Mouse (Mus musculus) liver, embryonic 14 days (tissue): ENCODE measurements around the gene Def6. TPM values are rescaled to one million over a fixed set of nuclear protein-coding genes. Genes with fewer than 3 reads are reported as not detected.

Source experiments
- polyA plus RNA-seq: library from polyadenylated mRNA; depleted of rRNA; stranded (reverse); fragments of >200 nt; gene quantifications from 2 replicates; pipeline ENCODE4 v1.2.3, GENCODE M21; 2012; rRNA removed

Gene Def6
- polyA plus RNA-seq = 11.7 and 11.8 TPM in 2 replicates

DNA sequence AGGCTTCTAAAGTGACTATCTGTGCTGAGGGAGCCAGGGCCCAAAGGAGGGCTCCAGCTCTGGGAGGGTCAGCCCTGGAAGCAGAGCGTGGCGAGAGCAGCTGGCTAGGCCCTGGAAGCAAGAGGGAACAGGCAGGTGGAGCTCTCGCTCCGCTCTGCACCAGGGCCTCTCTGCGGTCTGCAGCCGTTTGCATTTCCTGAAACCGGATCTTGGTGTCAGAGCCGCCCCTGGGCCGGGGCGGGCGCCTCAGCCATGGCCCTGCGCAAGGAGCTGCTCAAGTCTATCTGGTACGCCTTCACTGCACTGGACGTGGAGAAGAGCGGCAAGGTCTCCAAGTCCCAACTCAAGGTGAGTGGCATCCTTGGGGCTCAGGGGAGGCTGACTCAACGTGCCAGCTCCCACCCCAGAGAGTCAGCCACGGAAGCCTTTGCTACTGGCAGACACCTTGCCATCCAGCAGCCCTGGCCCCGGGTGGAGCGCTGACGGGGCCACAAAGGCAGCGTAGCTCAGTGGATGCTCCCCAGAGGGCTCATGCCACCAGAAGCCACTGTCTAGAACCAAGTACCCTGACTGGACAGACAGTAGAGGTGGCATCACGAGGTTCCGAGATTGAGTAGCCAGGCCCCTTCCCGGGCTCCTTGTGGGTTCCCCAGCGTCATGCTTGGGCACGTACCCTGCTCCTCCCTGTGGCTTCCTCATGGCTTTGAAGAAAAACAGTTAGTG lies at the start of gene Def6:
Gene Def6, plus strand, starts transcription at position 188 of the 723 bp plus-strand sequence.

DNA sequence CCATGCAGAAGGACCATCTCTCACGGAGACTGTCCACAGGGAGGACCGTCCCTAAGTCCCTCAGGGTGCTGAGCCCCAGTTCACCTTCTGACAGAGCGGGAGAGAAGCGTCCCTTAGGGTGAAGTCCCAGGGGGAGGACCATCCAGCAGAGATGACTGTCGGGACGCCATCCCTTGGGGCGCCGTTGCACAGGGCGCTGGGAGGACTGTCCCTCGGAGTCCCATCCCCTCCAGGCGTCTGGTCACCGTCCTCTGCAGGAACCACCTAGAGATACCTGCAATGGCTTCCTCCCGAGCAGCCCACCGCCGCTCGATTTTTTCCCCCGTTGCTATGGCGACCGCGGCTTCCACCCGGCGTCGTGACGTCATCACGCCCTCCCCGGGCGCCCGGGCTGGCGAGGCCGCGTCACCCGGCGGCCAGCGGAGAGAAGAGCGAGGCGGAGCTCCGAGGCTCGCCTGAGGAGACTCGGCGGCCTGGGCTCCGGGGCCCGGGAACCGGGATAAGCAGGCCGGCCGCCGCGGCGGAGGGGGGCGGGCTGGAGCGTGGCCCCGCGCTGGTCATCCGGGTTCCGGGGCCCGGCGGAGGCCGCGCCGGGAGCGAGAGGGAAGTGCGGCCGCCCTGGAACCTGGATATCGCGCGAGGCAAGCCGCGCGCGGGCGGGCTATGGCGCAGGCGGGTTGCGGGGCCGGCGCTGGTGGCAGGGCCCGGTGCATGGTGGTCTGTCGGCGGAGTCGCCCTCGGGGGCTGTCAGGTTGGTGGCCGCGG lies 30.6 kb upstream of the Def6 start, which contains the start of gene Zfp523:
Gene Zfp523, plus strand, starts transcription at position 355 of the 765 bp plus-strand sequence.

DNA sequence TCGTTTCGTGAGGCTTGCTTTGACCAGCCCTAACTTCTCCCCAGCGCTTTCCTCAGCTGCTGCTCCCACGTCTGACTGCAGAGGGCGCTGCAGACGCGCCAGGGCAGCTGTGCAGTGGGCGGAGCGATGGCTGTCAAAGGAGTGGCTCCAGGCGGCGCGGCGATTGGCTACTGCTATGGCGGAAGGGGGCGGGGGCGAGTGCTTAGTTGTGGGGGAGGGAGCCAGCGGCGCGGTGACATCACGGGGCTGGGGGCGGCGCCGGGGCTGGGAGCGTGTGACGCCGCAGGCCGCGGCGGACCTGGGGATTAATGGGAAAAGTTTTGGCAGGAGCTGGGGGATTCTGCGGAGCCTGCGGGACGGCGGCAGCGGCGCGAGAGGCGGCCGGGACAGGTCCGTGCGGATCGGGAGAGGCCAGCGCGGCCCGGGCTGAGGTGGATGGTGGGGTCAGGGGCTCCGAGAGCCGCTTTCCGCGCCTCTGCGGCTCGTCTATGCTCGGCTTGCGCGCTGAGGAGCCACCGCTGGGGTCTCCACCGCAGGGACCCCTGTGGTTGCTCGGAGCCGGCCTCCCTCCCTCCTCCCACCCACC lies 25.0 kb downstream of the Def6 start, which contains the start of gene Ppard:
Gene Ppard, plus strand, starts transcription at position 226 of the 586 bp plus-strand sequence.

Other genes with a start within 250 kb of the Def6 start
- 0.10 and 0.12 TPM in 2 replicates for gene Tcp11, start 127.1 kb upstream of the Def6 start, polyA plus RNA-seq
- gene Scube3, start 65.6 kb upstream of the Def6 start, polyA plus RNA-seq = 0.23 and 0.34 TPM in 2 replicates
- gene Zfp523, start 30.6 kb upstream of the Def6 start, polyA plus RNA-seq = 6.4 and 6.5 TPM in 2 replicates
- gene Ppard, start 24.9 kb downstream of the Def6 start, polyA plus RNA-seq = 4.7 and 5.3 TPM in 2 replicates
- gene Fance, start 105.7 kb downstream of the Def6 start, polyA plus RNA-seq = 3.9 and 5.3 TPM in 2 replicates
- gene Rpl10a, start 120.7 kb downstream of the Def6 start, polyA plus RNA-seq = 1,745 and 1,892 TPM in 2 replicates
- gene Tead3, start 143.0 kb downstream of the Def6 start, polyA plus RNA-seq = 1.8 and 1.9 TPM in 2 replicates
- 0.26 and 0.28 TPM in 2 replicates for gene Tulp1, start 157.4 kb downstream of the Def6 start, polyA plus RNA-seq